Mouse (Mus musculus): ENCODE data around the gene Mtfr1l. TPM values are rescaled to one million over a fixed set of nuclear protein-coding genes. Genes with fewer than 3 reads are reported as not detected.

Gene Mtfr1l
- total and polyA plus RNA-seq, 2 experiments from 2014 or later = 167 to 191 TPM

- ATAC-seq (ENCODE audit: low FRiP score) = peak; percentile 64
Measured at GRCm38 (mm10) chr4:134551494-134552316, 16.5 kb upstream of the Mtfr1l start, which contains the start of gene Selenon. TSS of gene Selenon (minus strand) at chr4:134552166.

GRCm38 (mm10) chr4:134549899-134550298 is 14.7 kb upstream of the Mtfr1l start:
- Histone ChIP-seq H3K4me1 (ENCODE audit: insufficient read depth, low read length) (peaks cover 7% of the 10 kb centered on the region), H3K9ac (replicated peaks; ENCODE audit: low read length, poor library complexity, severe bottlenecking) (no peak overlapping the region), H3K4me2 (ENCODE audit: low read depth, low read length, poor library complexity, severe bottlenecking) (no peak overlapping the region), H3K4me3 (ENCODE audit: low read depth, low read length) (no peak overlapping the region), H3K36me3 (ENCODE audit: insufficient read depth, low read length) (peaks cover 20% of the 10 kb centered on the region), H3K9me3 (ENCODE audit: low read length) (no peaks in the 10 kb centered on the region), H3K27ac (ENCODE audit: low read depth, low read length) (no peak overlapping the region), H3K27me3 (ENCODE audit: insufficient read depth, low read length) (no peaks in the 10 kb centered on the region)
- DNase-seq (ENCODE audit: low spot score) = no peak
- ATAC-seq (ENCODE audit: low FRiP score) = no peak
- peak; percentile 54 for TF ChIP-seq CTCF (IDR thresholded peaks at IDR 0.05)
- 99% methylated on average over 8 of the region's 8 CpGs for WGBS

More at GRCm38 (mm10) chr4:134551494-134552316, 16.5 kb upstream of the Mtfr1l start, which contains the start of gene Selenon:
- Histone ChIP-seq H3K9ac (replicated peaks; ENCODE audit: low read length, poor library complexity, severe bottlenecking) (peak within 1 kb of the TSS; percentile 96), H3K27ac (ENCODE audit: low read depth, low read length) (peak within 1 kb of the TSS; percentile 81), H3K9me3 (ENCODE audit: low read length) (no peaks in the 10 kb centered on the region), H3K27me3 (ENCODE audit: insufficient read depth, low read length) (no peaks in the 10 kb centered on the region), H3K36me3 (ENCODE audit: insufficient read depth, low read length) (peaks cover 8% of the 10 kb centered on the region; the same call in 1 of the 2 replicates), H3K4me3 (ENCODE audit: low read depth, low read length) (peak within 1 kb of the TSS; percentile 81), H3K4me2 (ENCODE audit: low read depth, low read length, poor library complexity, severe bottlenecking) (peak within 1 kb of the TSS; percentile 86), H3K4me1 (ENCODE audit: insufficient read depth, low read length) (peaks cover 7% of the 10 kb centered on the region)
- WGBS = under 1% methylated on average over 57 of the region's 67 CpGs
- peak; percentile 52 for DNase-seq (ENCODE audit: low spot score)
- TF ChIP-seq CTCF (IDR thresholded peaks at IDR 0.05) = no peak

- Histone ChIP-seq H3K27ac (ENCODE audit: low read depth, low read length) (no peak overlapping the region), H3K4me2 (ENCODE audit: low read depth, low read length, poor library complexity, severe bottlenecking) (no peak overlapping the region), H3K9ac (replicated peaks; ENCODE audit: low read length, poor library complexity, severe bottlenecking) (no peak overlapping the region), H3K9me3 (ENCODE audit: low read length) (no peaks in the 10 kb centered on the region), H3K27me3 (ENCODE audit: insufficient read depth, low read length) (no peaks in the 10 kb centered on the region), H3K4me1 (ENCODE audit: insufficient read depth, low read length) (peaks cover 7% of the 10 kb centered on the region), H3K4me3 (ENCODE audit: low read depth, low read length) (no peak overlapping the region), H3K36me3 (ENCODE audit: insufficient read depth, low read length) (peaks cover 33% of the 10 kb centered on the region)
- TF ChIP-seq CTCF (IDR thresholded peaks at IDR 0.05) = peak; percentile 60
- WGBS = 58% methylated on average over 18 of the region's 18 CpGs
- DNase-seq (ENCODE audit: low spot score) = no peak
- ATAC-seq (ENCODE audit: low FRiP score) = no peak
Measured at GRCm38 (mm10) chr4:134548169-134548938, 13.2 kb upstream of the Mtfr1l start.

GRCm38 (mm10) chr4:134546814-134547705 is 11.9 kb upstream of the Mtfr1l start:
- ATAC-seq (ENCODE audit: low FRiP score) (no peak), DNase-seq (ENCODE audit: low spot score) (no peak)
- peaks cover 7% of the 10 kb centered on the region for H3K4me1 ChIP-seq (ENCODE audit: insufficient read depth, low read length)
- no peak overlapping the region for H3K27ac ChIP-seq (ENCODE audit: low read depth, low read length)
- H3K4me3 ChIP-seq (ENCODE audit: low read depth, low read length) = no peak overlapping the region
- H3K4me2 ChIP-seq (ENCODE audit: low read depth, low read length, poor library complexity, severe bottlenecking) = no peak overlapping the region
- H3K36me3 ChIP-seq (ENCODE audit: insufficient read depth, low read length) = peaks cover 46% of the 10 kb centered on the region
- H3K27me3 ChIP-seq (ENCODE audit: insufficient read depth, low read length) = no peaks in the 10 kb centered on the region
- no peak for TF ChIP-seq CTCF (IDR thresholded peaks at IDR 0.05)
- 73% methylated on average over 9 of the region's 9 CpGs for WGBS
- H3K9ac ChIP-seq (replicated peaks; ENCODE audit: low read length, poor library complexity, severe bottlenecking) = no peak overlapping the region
- no peaks in the 10 kb centered on the region for H3K9me3 ChIP-seq (ENCODE audit: low read length)

GRCm38 (mm10) chr4:134543261-134543660 is 8.1 kb upstream of the Mtfr1l start:
- Histone ChIP-seq H3K4me3 (ENCODE audit: low read depth, low read length) (no peak overlapping the region), H3K27ac (ENCODE audit: low read depth, low read length) (no peak overlapping the region), H3K27me3 (ENCODE audit: insufficient read depth, low read length) (no peaks in the 10 kb centered on the region), H3K36me3 (ENCODE audit: insufficient read depth, low read length) (peaks cover 63% of the 10 kb centered on the region), H3K9ac (replicated peaks; ENCODE audit: low read length, poor library complexity, severe bottlenecking) (0 out of 2 replicates have a peak overlapping the region, but pooled peaks have one; percentile 8), H3K4me1 (ENCODE audit: insufficient read depth, low read length) (no peaks in the 10 kb centered on the region), H3K4me2 (ENCODE audit: low read depth, low read length, poor library complexity, severe bottlenecking) (no peak overlapping the region), H3K9me3 (ENCODE audit: low read length) (no peaks in the 10 kb centered on the region)
- 6% methylated on average over 5 of the region's 5 CpGs for WGBS
- TF ChIP-seq CTCF (IDR thresholded peaks at IDR 0.05) = peak; percentile 97
- DNase-seq (ENCODE audit: low spot score) (peak; percentile 87), ATAC-seq (ENCODE audit: low FRiP score) (peak; percentile 58)

Measured in midbrain, postnatal 0 days (tissue).